Mouse (Mus musculus): Measurements from ENCODE around the gene 5730596B20Rik. TPM values are rescaled to one million over a fixed set of nuclear protein-coding genes. Genes with fewer than 3 reads are reported as not detected.

5730596B20Rik gene
- 0.07 TPM for polyA plus RNA-seq (2012; fragmentation: generic; extraction: Trizol)
- long read RNA-seq, experiment 1: 0 reads
- long read RNA-seq, experiment 2: 0 reads

- Histone ChIP-seq H3ac (ENCODE audit: control insufficient read depth, insufficient read length, low read depth) (no peak within 1 kb of the TSS), H3K79me3 (ENCODE audit: low read depth) (no peaks in the 10 kb centered on the region), H3K79me2 (ENCODE audit: control insufficient read depth, insufficient read depth) (no peaks in the 10 kb centered on the region), H3K36me3 (ENCODE audit: control insufficient read depth, insufficient read depth) (no peaks in the 10 kb centered on the region), H3K27me3 (ENCODE audit: control insufficient read depth, insufficient read depth, insufficient read length) (no peaks in the 10 kb centered on the region), H3K4me3 (ENCODE audit: insufficient read depth, poor library complexity, severe bottlenecking) (no peak within 1 kb of the TSS)
- TF ChIP-seq MYOD1 (IDR thresholded peaks at IDR 0.05; ENCODE audit: control insufficient read depth, insufficient read length, low read depth): no peak
- TF ChIP-seq MAX (IDR thresholded peaks at IDR 0.05): no peak
- TF ChIP-seq CEBPB (IDR thresholded peaks at IDR 0.05; ENCODE audit: low read depth): no peak
- TF ChIP-seq FOSL1 (IDR thresholded peaks at IDR 0.05; ENCODE audit: insufficient read depth, low read length, poor library complexity, severe bottlenecking): no peak
- TF ChIP-seq CTCF (IDR thresholded peaks at IDR 0.05; ENCODE audit: control insufficient read depth, insufficient read depth, insufficient read length): no peak
- no peak for TF ChIP-seq USF1 (IDR thresholded peaks at IDR 0.05; ENCODE audit: low read depth)
- no peak for TF ChIP-seq MYOG (IDR thresholded peaks at IDR 0.05; ENCODE audit: control insufficient read depth, extremely low read depth, insufficient read length)
These were observed at the start of gene 5730596B20Rik for GRCm38 (mm10) chr6:52177061-52177735. Gene 5730596B20Rik, plus strand, starts transcription at chr6:52177498.

- H3ac ChIP-seq (ENCODE audit: control insufficient read depth, insufficient read length, low read depth): no peak overlapping the region
- no peaks in the 10 kb centered on the region for H3K79me3 ChIP-seq (ENCODE audit: low read depth)
- TF ChIP-seq CEBPB (IDR thresholded peaks at IDR 0.05; ENCODE audit: low read depth) (no peak), MYOD1 (IDR thresholded peaks at IDR 0.05; ENCODE audit: control insufficient read depth, insufficient read length, low read depth) (no peak), USF1 (IDR thresholded peaks at IDR 0.05; ENCODE audit: low read depth) (no peak), FOSL1 (IDR thresholded peaks at IDR 0.05; ENCODE audit: insufficient read depth, low read length, poor library complexity, severe bottlenecking) (no peak), CTCF (IDR thresholded peaks at IDR 0.05; ENCODE audit: control insufficient read depth, insufficient read depth, insufficient read length) (no peak), MAX (IDR thresholded peaks at IDR 0.05) (no peak), MYOG (IDR thresholded peaks at IDR 0.05; ENCODE audit: control insufficient read depth, extremely low read depth, insufficient read length) (no peak)
- H3K4me3 ChIP-seq (ENCODE audit: insufficient read depth, poor library complexity, severe bottlenecking): no peak overlapping the region
- H3K79me2 ChIP-seq (ENCODE audit: control insufficient read depth, insufficient read depth): no peaks in the 10 kb centered on the region
- H3K36me3 ChIP-seq (ENCODE audit: control insufficient read depth, insufficient read depth): no peaks in the 10 kb centered on the region
- H3K27me3 ChIP-seq (ENCODE audit: control insufficient read depth, insufficient read depth, insufficient read length): no peaks in the 10 kb centered on the region
These were observed 39.3 kb upstream of the 5730596B20Rik start for GRCm38 (mm10) chr6:52137841-52138535.

- no peaks in the 10 kb centered on the region for H3K27me3 ChIP-seq (ENCODE audit: control insufficient read depth, insufficient read depth, insufficient read length)
- H3K79me2 ChIP-seq (ENCODE audit: control insufficient read depth, insufficient read depth): no peaks in the 10 kb centered on the region
- no peaks in the 10 kb centered on the region for H3K36me3 ChIP-seq (ENCODE audit: control insufficient read depth, insufficient read depth)
- no peaks in the 10 kb centered on the region for H3K79me3 ChIP-seq (ENCODE audit: low read depth)
- H3K4me3 ChIP-seq (ENCODE audit: insufficient read depth, poor library complexity, severe bottlenecking): no peak overlapping the region
- no peak for TF ChIP-seq FOSL1 (IDR thresholded peaks at IDR 0.05; ENCODE audit: insufficient read depth, low read length, poor library complexity, severe bottlenecking)
- no peak for TF ChIP-seq MYOD1 (IDR thresholded peaks at IDR 0.05; ENCODE audit: control insufficient read depth, insufficient read length, low read depth)
- TF ChIP-seq MAX (IDR thresholded peaks at IDR 0.05): no peak
- TF ChIP-seq CEBPB (IDR thresholded peaks at IDR 0.05; ENCODE audit: low read depth): no peak
- TF ChIP-seq CTCF (IDR thresholded peaks at IDR 0.05; ENCODE audit: control insufficient read depth, insufficient read depth, insufficient read length): no peak
- no peak for TF ChIP-seq MYOG (IDR thresholded peaks at IDR 0.05; ENCODE audit: control insufficient read depth, extremely low read depth, insufficient read length)
- no peak for TF ChIP-seq USF1 (IDR thresholded peaks at IDR 0.05; ENCODE audit: low read depth)
- H3ac ChIP-seq (ENCODE audit: control insufficient read depth, insufficient read length, low read depth): no peak overlapping the region
These were observed 38.7 kb upstream of the 5730596B20Rik start for GRCm38 (mm10) chr6:52138576-52138975.

GRCm38 (mm10) chr6:52139115-52139514 lies 38.2 kb upstream of the 5730596B20Rik start:
- H3K27me3 ChIP-seq (ENCODE audit: control insufficient read depth, insufficient read depth, insufficient read length): no peaks in the 10 kb centered on the region
- H3K4me3 ChIP-seq (ENCODE audit: insufficient read depth, poor library complexity, severe bottlenecking): no peak overlapping the region
- no peaks in the 10 kb centered on the region for H3K79me2 ChIP-seq (ENCODE audit: control insufficient read depth, insufficient read depth)
- H3K36me3 ChIP-seq (ENCODE audit: control insufficient read depth, insufficient read depth): no peaks in the 10 kb centered on the region
- no peak overlapping the region for H3ac ChIP-seq (ENCODE audit: control insufficient read depth, insufficient read length, low read depth)
- no peak for TF ChIP-seq FOSL1 (IDR thresholded peaks at IDR 0.05; ENCODE audit: insufficient read depth, low read length, poor library complexity, severe bottlenecking)
- TF ChIP-seq MYOG (IDR thresholded peaks at IDR 0.05; ENCODE audit: control insufficient read depth, extremely low read depth, insufficient read length): no peak
- no peaks in the 10 kb centered on the region for H3K79me3 ChIP-seq (ENCODE audit: low read depth)

GRCm38 (mm10) chr6:52150401-52150966 lies 26.8 kb upstream of the 5730596B20Rik start:
- Histone ChIP-seq H3K79me3 (ENCODE audit: low read depth) (no peaks in the 10 kb centered on the region), H3K36me3 (ENCODE audit: control insufficient read depth, insufficient read depth) (no peaks in the 10 kb centered on the region), H3K4me3 (ENCODE audit: insufficient read depth, poor library complexity, severe bottlenecking) (no peak overlapping the region), H3ac (ENCODE audit: control insufficient read depth, insufficient read length, low read depth) (no peak overlapping the region), H3K79me2 (ENCODE audit: control insufficient read depth, insufficient read depth) (no peaks in the 10 kb centered on the region), H3K27me3 (ENCODE audit: control insufficient read depth, insufficient read depth, insufficient read length) (no peaks in the 10 kb centered on the region)
- TF ChIP-seq MYOG (IDR thresholded peaks at IDR 0.05; ENCODE audit: control insufficient read depth, extremely low read depth, insufficient read length) (no peak), MYOD1 (IDR thresholded peaks at IDR 0.05; ENCODE audit: control insufficient read depth, insufficient read length, low read depth) (peak; percentile 71)
